Mouse (Mus musculus) embryonic facial prominence, embryonic 10.5 days (tissue): ENCODE measurements around the gene BC030870. TPM values are rescaled to one million over a fixed set of nuclear protein-coding genes. Genes with fewer than 3 reads are reported as not detected.

ENCODE experiments used
- DNase-seq: peaks from one replicate; pipeline ENCODE4 v3.0.0-alpha.2; 2017; ENCODE audit warnings: low spot score
- H3K27ac ChIP-seq: fragments of 300-500 bp; sonication (generic); replicated peaks from 2 replicates; pipeline ENCODE4 v1.5.1; 2016; ENCODE audit warnings: mild to moderate bottlenecking
- H3K27me3 ChIP-seq: fragments of 300-500 bp; sonication (generic); replicated peaks from 2 replicates; pipeline ENCODE4 v1.6.1; 2016; ENCODE audit warnings: low read depth, mild to moderate bottlenecking; ENCODE audit not compliant: poor library complexity, severe bottlenecking
- H3K36me3 ChIP-seq: fragments of 300-500 bp; sonication (generic); replicated peaks from 2 replicates; pipeline ENCODE4 v1.6.1; 2016; ENCODE audit warnings: mild to moderate bottlenecking, moderate library complexity
- H3K4me1 ChIP-seq: fragments of 300-500 bp; sonication (generic); 2 replicates; pipeline ENCODE4 v1.6.1; 2016
- H3K4me3 ChIP-seq: fragments of 300-500 bp; sonication (generic); 2 replicates; pipeline ENCODE4 v1.5.1; 2016; ENCODE audit warnings: mild to moderate bottlenecking, moderate library complexity
- H3K9me3 ChIP-seq: fragments of 300-500 bp; sonication (generic); 2 replicates; pipeline ENCODE4 v1.6.1; 2016; ENCODE audit warnings: mild to moderate bottlenecking
- WGBS: fragments of 180-500 bp; shearing (Covaris S2); methylation state at CpG from one replicate; pipeline ENCODE4 v1.1.7; 2016; 5-methylcytosine and 5-hydroxymethylcytosine counted together
- polyA plus RNA-seq: library from polyadenylated mRNA; unstranded; fragments of >200 nt; fragmentation: Nextera tagmentation; extraction: Ambion mirVana; gene quantifications from 2 replicates; pipeline ENCODE4 v1.2.1, GENCODE M21; 2016

Gene BC030870
- polyA plus RNA-seq, 1 experiment from 2014 or later: not detected

- H3K9me3 ChIP-seq: no peaks in the 10 kb centered on the region
- no peaks in the 10 kb centered on the region for H3K36me3 ChIP-seq
- no peaks in the 10 kb centered on the region for H3K27me3 ChIP-seq
- 41% methylated on average over 10 of the region's 10 CpGs for WGBS
- no peaks in the 10 kb centered on the region for H3K4me1 ChIP-seq
- DNase-seq: no peak
- no peak overlapping the region for H3K27ac ChIP-seq
- no peak overlapping the region for H3K4me3 ChIP-seq
These were observed 61.5 kb downstream of the BC030870 start for GRCm38 (mm10) chr8:65067694-65068472.

DNA sequence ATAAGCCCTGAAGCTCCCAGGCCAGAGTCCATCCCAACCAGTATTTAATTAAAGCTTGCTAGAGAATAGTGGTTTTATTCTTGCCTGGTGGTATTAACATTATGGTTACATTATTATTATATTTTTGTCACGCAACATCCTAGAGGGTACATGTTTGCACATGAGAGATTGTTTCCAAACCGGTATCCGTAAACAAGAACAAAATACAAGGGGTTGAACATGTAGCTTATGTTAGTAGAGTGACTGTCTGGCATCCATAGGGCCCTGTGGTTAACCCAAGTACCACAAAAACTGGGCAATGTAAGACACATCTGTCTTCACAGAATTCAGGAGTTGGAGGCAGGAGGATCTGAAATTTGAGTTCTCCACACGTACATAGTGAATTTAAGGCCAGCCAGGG is 62.3 kb downstream of the BC030870 start:
- H3K4me1 ChIP-seq: no peaks in the 10 kb centered on the region
- no peak overlapping the region for H3K27ac ChIP-seq
- no peak overlapping the region for H3K4me3 ChIP-seq
- H3K36me3 ChIP-seq: no peaks in the 10 kb centered on the region
- no peaks in the 10 kb centered on the region for H3K9me3 ChIP-seq
- H3K27me3 ChIP-seq: no peaks in the 10 kb centered on the region
- no peak for DNase-seq
- WGBS: 91% methylated on average over 4 of the region's 4 CpGs

DNA sequence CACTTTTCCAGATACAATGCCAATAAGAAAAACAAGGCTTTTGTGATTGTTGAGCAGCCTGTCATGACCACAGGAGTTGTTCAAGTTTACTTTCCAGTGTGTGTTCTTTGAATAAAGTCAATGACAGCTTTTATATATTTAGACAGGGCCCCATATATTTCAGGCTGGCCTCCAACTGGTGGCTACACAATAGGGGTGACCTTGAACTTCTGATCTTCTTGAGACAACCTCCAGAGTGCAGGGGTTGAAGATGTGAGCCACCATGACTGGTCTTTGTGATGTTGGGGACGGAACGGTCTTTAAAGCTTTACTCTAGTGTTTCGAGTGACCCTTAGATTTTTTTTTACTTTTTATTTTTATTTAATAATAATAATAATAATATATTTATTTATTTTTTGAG is 63.7 kb downstream of the BC030870 start:
- Histone ChIP-seq H3K27me3 (no peaks in the 10 kb centered on the region), H3K36me3 (no peaks in the 10 kb centered on the region), H3K9me3 (no peaks in the 10 kb centered on the region), H3K27ac (no peak overlapping the region), H3K4me1 (no peaks in the 10 kb centered on the region), H3K4me3 (no peak overlapping the region)
- 94% methylated on average over 3 of the region's 3 CpGs for WGBS
- no peak for DNase-seq

DNA sequence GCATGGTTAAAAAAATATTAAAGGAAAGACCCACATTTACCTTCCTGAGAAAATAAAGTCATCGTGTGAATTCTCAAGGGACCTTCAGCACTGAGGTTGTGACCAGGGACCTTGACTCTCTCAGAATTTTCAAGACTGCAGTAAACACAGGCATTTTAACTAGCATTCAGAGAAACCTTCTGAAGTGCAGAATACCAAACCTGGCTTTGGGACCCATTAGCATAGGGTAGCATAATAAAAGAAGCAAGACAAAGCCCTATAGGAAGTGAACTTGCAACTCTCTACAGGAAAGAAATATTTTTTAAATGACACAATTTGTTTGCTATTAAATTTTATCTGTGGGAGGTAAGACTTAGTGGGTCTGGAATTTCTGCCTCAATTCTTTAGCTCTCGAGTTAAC is 65.3 kb downstream of the BC030870 start:
- Histone ChIP-seq H3K36me3 (no peaks in the 10 kb centered on the region), H3K4me3 (no peak overlapping the region), H3K27ac (no peak overlapping the region), H3K4me1 (no peaks in the 10 kb centered on the region), H3K27me3 (no peaks in the 10 kb centered on the region), H3K9me3 (no peaks in the 10 kb centered on the region)
- 63% methylated on average over 2 of the region's 2 CpGs for WGBS
- no peak for DNase-seq

- Histone ChIP-seq H3K36me3 (no peaks in the 10 kb centered on the region), H3K4me1 (no peaks in the 10 kb centered on the region), H3K9me3 (no peaks in the 10 kb centered on the region), H3K27me3 (no peaks in the 10 kb centered on the region), H3K4me3 (no peak overlapping the region), H3K27ac (no peak overlapping the region)
- no peak for DNase-seq
- WGBS: 76% methylated on average over 4 of the region's 4 CpGs
These were observed 67.2 kb downstream of the BC030870 start for GRCm38 (mm10) chr8:65062195-65062594.

GRCm38 (mm10) chr8:65056722-65057121 is 72.6 kb downstream of the BC030870 start:
- 91% methylated on average over 4 of the region's 4 CpGs for WGBS
- no peak for DNase-seq

DNA sequence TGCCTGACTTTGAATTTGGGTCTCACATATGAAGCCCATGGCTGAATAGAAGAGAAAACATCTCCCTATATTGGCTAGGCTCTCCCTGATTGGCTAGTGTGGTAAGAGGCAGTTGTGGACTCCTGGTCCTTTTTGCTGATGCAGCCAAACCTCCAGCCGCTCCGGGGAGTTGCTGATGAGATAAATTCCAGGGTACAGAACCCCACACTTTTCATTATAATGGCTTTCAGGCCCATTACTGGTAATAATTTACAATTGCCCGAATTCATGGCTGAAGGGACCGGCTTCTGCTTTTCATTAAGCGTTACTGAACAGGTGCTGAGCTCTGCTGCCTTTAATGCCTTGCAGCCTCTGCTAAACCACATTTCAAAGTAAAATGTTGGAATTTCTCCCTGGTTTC is 75.4 kb downstream of the BC030870 start:
- H3K27ac ChIP-seq: no peak overlapping the region
- H3K9me3 ChIP-seq: no peaks in the 10 kb centered on the region
- 0 out of 2 replicates have a peak, but pooled peaks cover 6% of the 10 kb centered on the region for H3K4me1 ChIP-seq
- H3K27me3 ChIP-seq: no peaks in the 10 kb centered on the region
- DNase-seq: peak; percentile 49
- no peak overlapping the region for H3K4me3 ChIP-seq
- 46% methylated on average over 5 of the region's 5 CpGs for WGBS
- H3K36me3 ChIP-seq: no peaks in the 10 kb centered on the region

More at GRCm38 (mm10) chr8:65056722-65057121, 72.6 kb downstream of the BC030870 start:
- H3K27ac ChIP-seq: no peak overlapping the region
- H3K9me3 ChIP-seq: no peaks in the 10 kb centered on the region
- no peaks in the 10 kb centered on the region for H3K27me3 ChIP-seq
- H3K4me1 ChIP-seq: 0 out of 2 replicates have a peak, but pooled peaks cover 6% of the 10 kb centered on the region
- H3K4me3 ChIP-seq: no peak overlapping the region
- H3K36me3 ChIP-seq: no peaks in the 10 kb centered on the region

DNA sequence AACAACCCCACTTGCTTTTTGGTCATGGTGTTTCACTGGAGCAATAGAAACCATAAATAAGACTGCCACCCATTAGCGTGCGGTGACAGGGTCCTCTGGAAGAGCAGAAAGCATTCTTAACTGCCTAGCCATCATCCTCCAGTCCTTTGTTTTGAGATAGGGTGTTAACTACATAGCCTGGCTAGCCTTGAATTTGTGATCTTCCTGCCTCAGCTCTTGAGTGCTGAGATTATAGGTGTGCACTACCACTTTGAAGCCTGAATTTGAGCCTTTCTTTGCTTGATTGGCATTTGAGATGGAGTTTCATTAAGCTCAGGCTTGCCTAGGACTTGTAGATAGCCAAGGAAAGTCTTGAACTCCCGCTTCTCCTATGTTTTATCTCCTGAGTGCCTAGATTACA is 75.8 kb downstream of the BC030870 start:
- Histone ChIP-seq H3K36me3 (no peaks in the 10 kb centered on the region), H3K27me3 (no peaks in the 10 kb centered on the region), H3K4me3 (no peak overlapping the region), H3K9me3 (no peaks in the 10 kb centered on the region), H3K4me1 (0 out of 2 replicates have a peak, but pooled peaks cover 6% of the 10 kb centered on the region), H3K27ac (no peak overlapping the region)
- 89% methylated on average over 3 of the region's 3 CpGs for WGBS
- DNase-seq: no peak

DNA sequence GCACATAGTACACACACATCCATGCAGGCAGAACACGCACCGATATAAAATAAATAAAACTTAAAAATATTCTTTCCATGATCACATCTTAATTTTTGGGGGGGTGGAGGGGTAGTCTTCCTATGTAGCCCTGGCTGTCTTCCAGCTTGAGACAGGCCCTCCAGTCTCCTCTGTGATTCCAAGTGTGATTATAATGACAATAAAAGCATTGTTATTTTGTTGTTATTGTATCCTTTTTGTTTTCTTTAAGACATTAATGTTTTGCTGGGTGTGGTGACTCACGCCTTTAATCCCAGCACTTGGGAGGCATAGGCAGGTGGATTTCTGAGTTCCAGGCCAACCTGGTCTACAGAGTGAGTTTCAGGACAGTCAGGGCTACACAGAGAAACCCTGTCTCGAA is 81.6 kb downstream of the BC030870 start:
- WGBS: 92% methylated on average over 4 of the region's 4 CpGs
- Histone ChIP-seq H3K4me1 (0 out of 2 replicates have a peak, but pooled peaks cover 6% of the 10 kb centered on the region), H3K9me3 (no peaks in the 10 kb centered on the region), H3K36me3 (no peaks in the 10 kb centered on the region), H3K27me3 (no peaks in the 10 kb centered on the region), H3K4me3 (no peak overlapping the region), H3K27ac (no peak overlapping the region)
- DNase-seq: no peak

DNA sequence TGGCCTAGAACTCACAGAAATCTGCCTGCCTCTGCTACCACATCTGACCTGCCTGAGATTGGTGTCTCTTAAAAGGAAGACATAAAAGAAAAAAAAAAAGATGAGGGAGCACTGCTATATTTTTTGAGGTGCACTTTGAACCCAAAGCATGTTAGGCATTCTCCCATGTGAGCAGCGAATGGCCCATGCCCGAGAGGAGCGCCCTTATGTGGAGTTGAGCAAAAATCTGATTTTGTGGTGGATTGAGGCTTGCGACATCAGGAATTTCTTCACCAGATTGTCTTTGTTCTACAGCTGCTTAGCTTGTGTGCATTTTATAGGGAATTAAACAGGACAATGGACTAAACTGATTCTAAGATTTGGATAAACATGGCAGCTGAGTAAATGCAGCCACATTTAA is 82.2 kb downstream of the BC030870 start:
- Histone ChIP-seq H3K27ac (no peak overlapping the region), H3K4me1 (0 out of 2 replicates have a peak, but pooled peaks cover 6% of the 10 kb centered on the region), H3K27me3 (no peaks in the 10 kb centered on the region), H3K36me3 (no peaks in the 10 kb centered on the region), H3K4me3 (no peak overlapping the region), H3K9me3 (no peaks in the 10 kb centered on the region)
- no peak for DNase-seq
- WGBS: 94% methylated on average over 4 of the region's 4 CpGs

DNA sequence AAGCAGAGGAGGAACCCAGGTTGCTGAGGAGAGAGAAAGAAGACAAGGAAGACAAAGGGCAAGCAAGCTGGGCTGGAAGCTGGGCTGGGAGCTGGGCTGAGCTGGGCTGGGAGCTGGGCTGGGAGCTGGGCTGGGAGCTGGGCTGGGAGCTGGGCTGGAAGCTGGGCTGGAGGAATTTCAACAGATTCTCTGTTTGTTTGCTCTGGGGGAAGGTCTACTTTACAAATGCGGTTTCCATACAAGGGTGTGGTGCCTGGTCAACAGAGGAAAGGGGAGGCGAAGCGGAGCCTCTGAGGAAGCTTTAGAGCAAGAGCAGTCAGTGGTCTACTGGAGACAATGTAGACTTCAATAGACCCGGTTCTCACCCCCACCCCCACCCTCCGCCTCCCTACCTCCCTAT is 82.8 kb downstream of the BC030870 start:
- no peaks in the 10 kb centered on the region for H3K27me3 ChIP-seq
- H3K4me1 ChIP-seq: 0 out of 2 replicates have a peak, but pooled peaks cover 6% of the 10 kb centered on the region
- H3K4me3 ChIP-seq: no peak overlapping the region
- H3K9me3 ChIP-seq: no peaks in the 10 kb centered on the region
- H3K27ac ChIP-seq: peak overlapping the region; percentile 19; the same call in 1 of the 2 replicates
- no peaks in the 10 kb centered on the region for H3K36me3 ChIP-seq
- no peak for DNase-seq
- WGBS: 49% methylated on average over 5 of the region's 5 CpGs

DNA sequence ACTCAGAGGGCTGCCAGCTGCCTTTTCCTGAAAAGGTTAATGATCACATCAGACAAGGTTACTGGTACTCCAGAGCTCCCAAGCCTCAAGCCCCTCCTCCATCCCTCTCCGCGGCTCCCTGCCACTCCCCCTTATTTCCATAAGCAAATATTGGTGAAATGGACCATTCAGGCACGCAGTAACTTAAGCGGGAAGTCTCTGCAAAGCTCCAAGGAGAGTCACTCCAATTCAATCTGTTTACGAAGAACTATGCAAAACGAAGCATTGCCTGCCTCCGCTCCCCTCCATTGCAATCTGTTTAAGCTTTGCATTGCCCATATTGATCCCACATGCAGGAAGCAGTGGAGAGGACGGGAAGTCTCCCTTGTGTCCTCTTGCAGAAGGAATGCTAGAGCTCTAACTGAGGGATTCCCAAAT is 92.2 kb downstream of the BC030870 start, which contains the start of gene Apela:
TSS of gene Apela (minus strand) at position 220 of the 417 bp plus-strand sequence.
- Histone ChIP-seq H3K4me3 (peak within 1 kb of the TSS; percentile 51), H3K27ac (peak within 1 kb of the TSS; percentile 40), H3K36me3 (no peaks in the 10 kb centered on the region), H3K9me3 (no peaks in the 10 kb centered on the region), H3K4me1 (peaks cover 39% of the 10 kb centered on the region), H3K27me3 (no peaks in the 10 kb centered on the region)
- DNase-seq: peak; percentile 78
- under 1% methylated on average over 8 of the region's 8 CpGs for WGBS
